Mouse (Mus musculus) cerebellum, adult 8-10 months (tissue): ENCODE measurements around the gene Mcidas.

ENCODE experiments used
- DNase-seq: peaks from one replicate; pipeline ENCODE4 v3.0.0; 2022

Mcidas gene

DNA sequence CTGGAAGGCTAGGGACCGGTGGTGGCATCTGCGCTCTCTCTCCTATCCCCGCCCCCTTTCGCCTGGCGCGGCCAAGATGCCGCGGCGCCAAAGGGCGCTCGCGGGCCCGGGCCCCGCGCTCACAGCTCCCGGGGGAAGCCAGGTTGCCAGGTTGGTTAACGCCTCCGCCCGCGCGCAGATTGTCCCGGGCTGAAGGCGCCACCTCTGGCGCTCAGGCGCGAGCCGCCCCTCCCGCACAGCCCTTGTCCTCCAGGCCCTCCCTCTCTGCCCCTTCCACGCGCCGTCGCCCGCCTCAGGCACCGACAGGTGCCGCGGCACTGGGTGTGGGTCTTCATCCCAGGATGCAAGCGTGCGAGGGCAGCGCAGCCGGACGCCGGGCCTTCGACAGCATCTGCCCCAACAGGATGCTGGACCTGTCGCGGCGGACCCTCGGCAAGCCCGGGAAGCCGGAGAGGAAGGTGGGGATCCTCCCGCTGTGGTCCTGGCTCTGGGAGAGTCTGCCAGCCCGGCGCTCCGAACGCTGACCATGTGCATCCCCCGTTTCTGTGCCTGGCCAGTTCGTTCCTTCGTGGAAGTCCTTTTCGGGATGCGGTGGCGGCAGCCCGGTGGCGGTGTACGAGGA is at the start of gene Mcidas:
Mcidas (plus strand) TSS at position 315 of the 622 bp plus-strand sequence.
- DNase-seq: no peak

DNA sequence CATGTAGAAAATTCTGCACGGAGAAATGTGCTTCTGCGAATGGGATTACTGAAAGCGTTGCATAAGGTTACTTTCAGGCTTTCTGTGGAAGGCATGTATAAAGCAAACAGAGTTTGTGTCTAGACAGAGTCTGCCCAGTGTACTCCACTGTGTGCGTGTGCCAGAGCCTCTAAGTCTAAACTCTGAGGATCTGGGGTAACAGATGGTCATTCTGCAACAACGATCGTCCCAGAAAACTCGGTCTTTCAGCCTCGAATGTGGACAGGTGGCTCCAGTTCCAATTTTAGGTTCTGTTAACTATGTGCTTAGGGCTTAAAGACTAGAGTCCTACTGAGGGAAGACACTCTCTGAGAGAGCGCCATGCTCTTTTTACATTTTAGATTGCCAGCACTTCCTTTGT is 48.3 kb upstream of the Mcidas start:
- DNase-seq: no peak

DNA sequence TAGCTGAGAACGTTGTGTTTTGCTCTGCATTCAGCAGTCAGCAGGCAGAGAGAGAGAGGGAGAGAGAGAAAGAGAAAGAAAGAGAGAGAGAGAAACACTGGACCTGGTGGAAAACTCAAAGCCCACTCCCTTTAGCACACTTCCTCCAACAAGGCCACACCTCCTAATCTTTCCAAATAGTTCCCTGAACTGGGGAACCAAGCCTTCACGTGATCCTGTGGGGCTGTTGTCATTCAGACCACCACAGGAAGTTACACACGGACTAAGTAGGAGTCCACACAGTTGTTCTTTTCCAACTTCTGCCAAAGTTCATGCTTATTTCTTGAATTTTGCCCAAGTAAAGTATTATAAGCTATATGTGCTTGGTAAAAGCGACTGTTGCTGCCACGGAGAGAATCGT is 47.7 kb upstream of the Mcidas start:
- DNase-seq: no peak

DNA sequence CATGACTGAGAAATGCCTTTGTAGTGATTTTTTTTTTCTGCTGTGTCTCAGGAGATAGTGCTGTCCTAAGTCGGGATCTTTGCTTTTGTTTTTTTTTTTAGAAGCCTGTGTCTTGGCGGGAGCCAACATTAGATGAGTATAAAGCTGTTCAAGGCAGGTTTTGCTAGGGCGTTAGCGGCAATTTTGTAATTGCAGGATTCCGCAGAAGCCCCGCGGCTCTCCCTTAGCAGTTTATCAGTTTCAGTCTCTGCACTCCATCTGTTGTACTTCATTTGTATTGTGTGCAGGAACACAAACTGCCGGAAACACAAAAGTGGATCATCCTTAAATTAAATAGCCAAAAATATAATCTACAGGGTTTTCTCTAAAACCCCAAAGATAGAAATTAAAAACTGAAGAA is 39.6 kb upstream of the Mcidas start:
- no peak for DNase-seq

DNA sequence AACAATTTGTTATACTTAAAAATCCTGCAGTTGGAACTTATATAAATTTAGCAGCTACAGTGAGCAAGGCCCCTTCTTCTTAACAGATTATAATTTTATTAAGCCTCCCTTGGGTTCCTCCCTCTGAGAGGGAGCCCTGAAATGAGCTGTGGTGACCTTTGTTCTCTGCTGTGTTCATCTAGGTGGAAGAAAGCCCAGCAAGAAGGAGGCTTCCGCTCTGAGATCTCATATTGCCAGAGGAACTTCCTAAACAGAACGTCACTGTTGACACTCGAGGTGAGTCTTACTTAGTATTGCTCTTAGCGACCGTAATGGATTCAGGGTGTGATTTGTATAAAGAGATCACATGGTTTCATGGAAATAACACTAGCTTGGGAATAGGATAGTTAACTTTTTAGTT is 30.6 kb upstream of the Mcidas start:
- DNase-seq: no peak

DNA sequence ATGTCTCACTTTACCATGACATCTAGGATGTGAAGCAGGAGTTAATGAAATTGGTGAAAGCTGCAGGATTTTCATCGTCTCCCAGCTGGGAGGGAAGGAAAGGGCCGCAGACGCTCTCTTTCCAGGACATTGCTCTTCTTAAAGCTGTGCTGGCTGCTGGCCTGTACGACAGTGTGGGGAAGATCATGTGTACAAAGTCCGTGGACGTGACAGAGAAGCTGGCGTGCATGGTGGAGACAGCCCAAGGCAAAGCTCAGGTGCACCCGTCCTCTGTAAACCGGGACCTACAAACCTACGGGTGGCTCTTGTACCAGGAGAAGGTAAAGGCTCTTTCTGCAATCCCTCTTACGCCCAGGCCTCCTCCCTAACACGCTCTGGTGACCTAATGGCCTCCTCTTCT is 29.2 kb upstream of the Mcidas start:
- DNase-seq: no peak

DNA sequence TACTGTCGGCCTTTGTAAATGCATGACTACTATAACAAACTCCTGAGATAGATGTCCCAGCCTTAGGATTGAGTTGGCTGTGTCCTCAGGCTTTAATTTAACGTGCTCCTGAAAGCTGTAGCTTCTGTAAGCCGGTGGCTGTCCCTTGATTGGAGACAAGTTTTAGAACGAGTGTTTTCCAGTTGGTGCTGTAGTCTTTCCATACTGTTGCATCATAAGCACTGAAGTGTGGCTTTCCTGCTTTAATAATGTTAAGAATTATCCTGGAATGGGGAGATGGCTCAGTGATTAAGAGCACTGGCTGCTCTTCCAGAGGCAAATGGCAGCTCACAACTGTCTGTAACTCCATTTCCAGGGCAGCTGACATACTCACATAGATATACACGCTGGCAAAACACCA is 26.4 kb upstream of the Mcidas start:
- DNase-seq: no peak

DNA sequence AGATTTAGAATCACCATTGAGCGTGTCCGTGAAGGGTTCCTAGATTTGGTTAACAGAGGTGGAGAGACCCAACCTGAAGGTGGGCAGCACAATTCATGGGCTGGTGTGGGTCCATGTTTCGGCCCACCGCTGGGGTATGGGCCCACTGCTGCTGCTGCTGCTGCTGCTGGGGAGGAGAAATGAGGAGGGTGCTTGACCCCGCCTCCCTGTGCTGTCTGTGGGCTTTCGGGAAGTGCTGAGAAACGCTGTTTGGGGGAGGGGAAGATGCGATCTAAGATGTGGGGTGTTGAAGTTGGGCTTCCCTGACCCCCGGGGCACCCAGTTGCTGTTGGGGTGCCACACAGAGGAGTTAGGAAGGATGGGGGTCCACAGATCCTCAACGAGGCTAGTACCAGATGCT is 16.9 kb upstream of the Mcidas start:
- DNase-seq: no peak

DNA sequence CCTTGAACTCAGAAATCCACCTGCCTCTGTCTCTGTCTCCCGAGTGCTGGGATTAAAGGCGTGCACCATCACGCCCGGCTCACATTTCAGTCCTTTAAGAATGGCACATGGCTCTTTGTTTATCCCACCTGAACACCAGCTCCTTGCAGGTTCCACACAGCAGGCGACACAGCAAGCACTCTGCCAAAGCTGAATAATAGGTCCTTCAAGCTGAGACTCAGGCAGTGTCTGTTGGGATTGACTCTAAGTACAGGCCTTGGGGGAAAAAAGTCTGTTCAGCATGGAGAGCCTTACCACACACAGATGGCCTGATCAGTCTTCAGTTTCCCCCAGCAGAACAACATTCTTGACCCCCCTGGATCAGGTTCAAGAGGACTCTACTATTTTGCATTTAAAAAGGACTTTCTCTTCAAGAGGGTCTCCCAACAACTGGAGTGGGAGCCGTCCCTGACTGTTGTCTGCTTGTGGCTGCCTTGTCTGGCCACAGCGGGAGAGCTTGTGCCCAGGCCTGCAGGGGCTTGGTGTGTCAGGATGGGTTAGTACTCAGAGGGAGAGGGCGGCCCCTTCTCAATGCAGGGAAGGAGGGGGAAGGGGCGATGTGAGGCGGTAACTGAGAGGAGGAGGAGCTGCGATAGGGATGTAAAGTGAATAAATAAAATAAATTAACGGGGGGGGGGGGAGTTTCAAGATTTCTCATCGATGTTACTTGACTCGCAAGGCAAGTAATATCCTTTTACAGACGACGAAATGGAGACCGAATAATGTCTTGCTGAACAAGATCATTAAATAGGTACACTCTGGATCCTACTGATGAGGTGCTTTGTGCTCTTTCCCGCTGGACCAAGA is 7.8 kb upstream of the Mcidas start:
- no peak for DNase-seq

DNA sequence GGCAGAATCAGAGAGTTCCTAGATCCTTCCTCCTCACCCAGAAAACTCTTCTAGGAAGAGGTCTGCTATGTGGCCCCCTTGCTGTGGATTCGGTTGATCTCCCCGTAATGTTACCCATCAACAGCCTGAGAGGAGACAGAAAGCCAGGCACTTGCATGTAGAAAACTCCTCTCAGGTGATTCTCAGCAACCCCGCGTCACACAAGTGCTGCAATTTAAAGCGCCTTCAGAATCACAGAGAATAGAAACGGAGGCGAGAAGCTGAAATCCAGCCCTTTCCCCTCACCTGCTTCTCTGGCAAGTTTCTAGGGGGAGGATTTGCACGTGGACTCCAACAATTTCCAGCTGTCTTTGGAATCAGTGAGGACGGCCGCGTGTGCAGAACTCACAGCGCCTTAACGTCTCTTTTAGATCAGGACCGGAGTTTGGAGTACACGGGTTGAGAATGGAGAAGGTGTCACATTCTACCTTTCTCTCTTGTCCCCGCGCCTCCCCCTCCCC is 7.1 kb upstream of the Mcidas start:
- DNase-seq: no peak

DNA sequence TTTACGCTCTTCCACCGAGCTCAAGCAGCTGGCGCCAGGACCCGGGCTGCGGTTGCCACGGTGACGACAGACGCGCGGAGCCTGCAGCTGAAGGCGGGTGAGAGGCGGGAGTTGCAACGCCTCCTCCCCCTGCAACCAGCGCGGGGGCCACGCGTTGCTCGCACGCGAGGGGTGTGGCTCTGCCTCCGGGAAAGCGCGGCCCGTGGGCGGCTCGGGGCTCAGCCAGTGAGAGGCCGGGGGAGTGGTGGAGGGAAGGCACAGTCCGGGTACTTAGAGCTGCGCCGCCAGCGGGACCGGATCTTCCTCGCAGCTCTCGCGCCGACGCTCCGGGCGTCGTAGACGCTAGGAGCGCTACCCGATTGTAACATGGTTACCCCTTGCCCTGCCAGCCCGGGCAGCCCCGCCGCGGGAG is 6.1 kb upstream of the Mcidas start, which contains the start of gene Ccno:
Ccno (plus strand) TSS at position 271 of the 412 bp plus-strand sequence.
- DNase-seq: peak; percentile 59

DNA sequence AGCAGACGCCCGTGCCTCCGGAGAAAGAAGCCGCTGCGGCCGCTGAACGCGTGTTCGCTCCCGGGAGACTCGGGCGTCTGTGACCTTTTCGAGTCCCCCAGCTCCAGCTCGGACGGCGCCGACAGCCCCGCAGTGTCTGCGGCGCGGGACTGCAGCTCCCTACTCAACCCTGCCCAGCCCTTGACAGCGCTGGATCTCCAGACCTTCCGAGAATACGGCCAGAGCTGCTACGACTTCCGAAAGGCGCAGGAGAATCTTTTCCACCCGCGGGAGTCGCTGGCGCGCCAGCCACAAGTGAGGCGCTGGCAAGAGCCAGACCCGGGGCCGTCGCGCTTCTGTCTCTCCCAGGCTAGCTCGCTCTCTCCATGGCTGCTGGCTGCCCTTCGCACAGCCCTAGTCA is 5.7 kb upstream of the Mcidas start:
- no peak for DNase-seq

DNA sequence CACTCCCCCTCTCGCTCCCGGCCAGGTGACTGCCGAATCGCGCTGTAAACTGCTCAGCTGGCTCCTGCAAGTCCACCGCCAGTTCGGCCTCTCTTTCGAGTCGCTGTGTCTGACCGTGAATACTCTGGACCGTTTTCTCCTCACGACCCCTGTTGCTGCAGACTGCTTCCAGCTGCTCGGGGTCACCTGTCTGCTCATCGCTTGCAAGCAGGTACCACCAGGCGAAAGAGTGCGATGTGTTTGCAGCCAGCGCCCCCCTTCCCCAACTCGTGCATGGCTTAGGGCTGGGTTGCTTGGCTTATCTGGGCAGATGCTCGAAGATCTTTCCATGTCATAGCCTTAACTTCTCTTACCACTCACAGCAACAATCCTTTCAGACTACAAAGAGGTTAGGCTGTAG is 4.8 kb upstream of the Mcidas start:
- no peak for DNase-seq

DNA sequence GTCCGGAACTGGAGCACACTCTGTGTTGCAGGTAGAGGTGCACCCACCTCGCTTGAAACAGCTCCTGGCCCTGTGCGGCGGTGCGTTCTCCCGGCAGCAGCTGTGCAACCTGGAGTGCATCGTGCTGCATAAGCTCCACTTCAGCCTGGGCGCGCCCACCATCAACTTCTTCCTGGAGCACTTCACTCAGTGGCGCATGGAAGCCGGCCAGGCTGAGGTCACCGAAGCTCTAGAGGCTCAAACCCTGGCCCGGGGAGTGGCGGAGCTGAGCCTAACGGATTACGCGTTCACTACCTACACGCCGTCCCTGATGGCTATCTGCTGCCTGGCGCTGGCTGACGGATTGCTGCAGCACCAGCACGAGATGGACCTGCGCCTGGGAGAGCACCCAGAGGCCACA is 4.1 kb upstream of the Mcidas start:
- DNase-seq: no peak

DNA sequence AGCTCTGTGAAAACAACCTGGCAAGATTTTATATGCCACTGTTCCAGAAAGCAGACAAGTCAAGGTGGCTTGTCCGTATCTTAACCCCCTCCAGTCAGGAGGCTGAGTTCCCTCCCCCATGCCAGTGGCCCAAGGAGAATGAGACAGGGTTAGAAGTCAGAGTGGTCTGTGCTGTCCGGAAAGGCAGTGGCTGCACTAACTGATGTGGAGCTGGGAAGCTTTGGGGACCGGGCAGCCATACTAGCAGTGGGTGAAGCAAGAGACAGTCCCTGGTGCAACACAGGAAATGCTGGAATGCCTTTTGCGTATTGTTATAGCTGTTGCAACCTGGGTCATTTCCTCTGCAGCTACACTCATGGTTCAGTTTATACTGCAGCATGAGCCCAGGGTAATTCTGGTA is 3.3 kb upstream of the Mcidas start:
- no peak for DNase-seq

DNA sequence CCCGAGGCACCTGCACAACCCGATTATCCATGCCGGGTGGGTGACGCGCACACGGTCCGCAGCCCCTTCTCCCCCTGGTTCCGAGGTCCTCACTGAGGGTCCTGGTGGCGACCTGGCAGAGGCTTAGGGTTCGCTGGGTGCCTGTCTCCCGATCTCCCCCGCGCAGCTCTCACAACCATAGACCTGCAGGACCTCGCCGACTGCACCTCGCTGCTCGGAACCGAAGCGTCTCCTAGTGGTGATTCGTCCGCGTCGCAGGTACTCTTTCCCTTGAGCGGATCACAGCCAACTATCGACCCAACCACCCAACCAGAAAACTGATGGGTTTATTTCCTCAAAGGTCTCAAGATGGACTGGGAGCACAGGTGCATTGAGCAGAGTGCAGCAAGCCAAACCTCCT is 546 bp downstream of the Mcidas start:
- peak; percentile 43 for DNase-seq

DNA sequence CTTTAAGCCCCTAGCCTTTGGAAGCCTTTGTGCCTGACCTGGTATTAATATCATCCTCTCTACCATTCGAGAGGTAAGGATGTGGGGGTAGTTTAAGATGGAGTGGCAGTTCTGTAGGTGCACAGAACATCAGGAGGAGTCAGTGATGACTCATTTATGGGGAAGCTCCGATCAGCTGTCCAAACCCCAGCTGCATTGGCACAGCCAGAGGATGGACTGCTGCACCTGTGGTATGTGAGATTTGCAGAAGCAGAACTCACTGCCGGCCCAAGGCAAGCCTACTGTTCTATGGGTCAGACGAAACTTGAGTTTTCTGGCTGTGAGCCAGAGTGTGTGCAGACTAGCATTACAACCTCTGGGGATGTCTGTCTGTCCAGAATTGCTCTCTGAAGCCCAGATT is 2.8 kb downstream of the Mcidas start:
- DNase-seq: no peak

DNA sequence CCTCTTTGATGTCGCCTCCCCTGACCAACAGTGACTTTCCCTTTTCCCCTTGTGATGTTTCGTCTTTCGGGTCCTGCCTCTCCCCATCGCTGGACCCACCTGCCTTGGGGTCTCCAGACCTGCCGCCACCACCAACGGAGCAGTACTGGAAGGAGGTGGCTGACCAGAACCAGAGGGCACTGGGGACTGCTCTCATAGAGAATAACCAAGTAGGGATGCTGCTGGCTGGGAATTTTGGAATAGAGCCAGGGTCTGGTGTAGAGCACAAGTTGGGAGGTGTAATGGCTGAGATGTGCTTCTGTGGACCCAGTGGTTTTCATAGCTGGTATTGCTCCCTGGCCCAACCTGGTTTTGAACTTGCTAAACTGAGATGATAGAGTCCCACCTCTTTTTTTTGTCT is 3.7 kb downstream of the Mcidas start:
- DNase-seq: no peak

DNA sequence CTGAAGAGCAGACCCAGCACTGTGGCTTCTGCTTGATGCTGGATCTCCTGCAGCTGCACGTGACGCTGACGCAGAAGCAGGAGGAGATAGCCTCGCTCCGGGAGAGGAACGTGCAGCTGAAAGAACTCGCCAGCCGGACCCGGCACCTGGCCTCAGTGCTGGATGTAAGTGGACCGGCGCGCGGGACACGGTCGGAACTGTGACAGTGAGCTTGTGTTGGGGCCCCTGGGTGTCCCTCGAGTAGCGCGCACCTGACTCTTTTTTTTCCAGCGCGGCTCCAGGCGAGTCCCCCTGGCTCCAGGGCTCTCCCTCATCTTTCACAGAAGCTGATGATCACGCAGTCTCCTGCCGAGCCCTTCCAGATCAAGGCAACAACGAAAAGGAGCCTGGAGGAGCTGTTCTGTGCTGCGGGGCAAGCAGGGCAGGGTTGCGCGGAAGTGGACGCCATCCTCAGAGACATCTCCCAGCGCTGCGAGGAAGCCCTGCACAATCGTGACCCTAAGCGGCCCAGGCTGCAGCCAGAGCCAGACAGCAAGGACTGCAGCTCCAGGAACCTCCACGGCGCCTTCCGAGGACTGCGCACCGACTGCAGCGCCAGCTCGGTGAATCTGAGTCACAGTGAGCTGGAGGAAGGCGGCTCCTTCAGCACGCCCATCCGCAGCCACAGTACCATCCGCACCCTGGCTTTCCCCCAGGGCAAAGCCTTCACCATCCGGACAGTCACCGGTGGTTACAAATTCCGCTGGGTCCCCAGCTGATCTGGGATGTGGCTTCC is 5.0 kb downstream of the Mcidas start:
- DNase-seq: no peak

DNA sequence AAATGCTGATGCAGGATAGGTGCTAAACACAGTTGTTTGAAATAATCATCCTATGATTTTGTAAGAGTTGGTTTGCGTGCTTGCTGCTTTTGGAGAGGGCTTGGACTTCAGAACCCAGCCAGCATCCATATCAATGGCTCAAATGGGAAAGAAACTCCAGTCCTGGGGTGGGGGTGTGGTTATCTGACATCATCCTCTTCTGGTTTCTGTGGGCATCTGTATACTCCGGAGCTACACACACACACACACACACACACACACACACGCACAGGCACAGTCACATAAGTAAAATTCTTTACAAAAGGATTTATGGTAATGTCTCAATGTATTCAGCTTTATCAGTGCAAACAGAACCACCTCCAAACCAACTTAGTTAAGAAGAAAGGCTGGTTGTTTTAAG is 6.4 kb downstream of the Mcidas start:
- DNase-seq: no peak

DNA sequence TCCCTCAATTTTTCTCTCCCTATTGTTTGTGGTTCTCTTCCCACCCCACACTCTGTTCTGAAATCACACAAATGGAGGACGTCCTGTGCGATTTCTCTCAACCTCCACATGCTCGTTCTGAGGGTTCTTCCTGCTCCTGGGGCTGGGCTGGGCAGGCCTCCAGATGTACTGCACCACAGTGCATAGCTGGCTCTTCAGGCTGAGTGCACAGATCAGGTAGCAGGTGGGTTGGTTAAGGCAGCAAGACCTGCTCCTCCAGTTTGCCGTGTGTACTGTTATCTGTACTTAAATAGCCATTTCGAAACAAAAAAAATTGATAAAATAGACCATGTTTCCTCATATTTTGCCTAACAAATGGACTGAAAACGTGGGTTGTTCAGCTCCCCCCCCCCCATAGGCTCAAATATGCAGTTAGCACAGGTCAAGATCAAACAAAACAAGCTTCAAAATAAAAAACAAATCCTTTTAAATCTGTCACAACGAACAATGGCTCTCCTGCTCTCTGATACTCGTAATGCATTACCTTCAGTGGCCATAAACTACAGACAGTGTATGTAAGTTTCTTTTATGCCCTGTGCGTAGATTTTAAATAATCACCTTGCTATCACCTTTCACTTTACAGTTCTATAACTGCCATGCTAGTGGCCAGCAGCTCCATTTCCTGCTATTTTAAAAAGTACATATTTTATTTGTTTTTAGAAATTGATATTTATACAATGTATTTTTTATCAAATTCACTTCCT is 7.1 kb downstream of the Mcidas start:
- DNase-seq: no peak

DNA sequence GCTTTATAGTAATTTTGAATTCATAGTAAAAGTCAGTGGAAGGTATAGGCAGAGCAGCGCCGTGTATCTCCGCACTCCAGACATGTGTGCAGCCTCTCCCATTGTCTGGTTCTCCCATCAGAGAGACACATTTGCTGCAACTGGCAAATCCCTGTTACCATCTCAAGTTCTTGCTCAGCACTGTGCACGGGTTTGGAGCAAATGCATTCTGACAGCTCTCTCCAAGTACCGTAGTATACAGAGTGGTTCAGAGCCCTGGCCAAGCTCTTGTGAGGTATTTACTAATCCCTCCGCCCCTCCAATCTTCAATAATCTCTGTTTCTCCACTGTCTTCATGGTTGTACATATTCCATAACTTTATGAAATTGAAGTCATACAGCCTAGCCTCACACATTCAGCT is 19.0 kb downstream of the Mcidas start:
- DNase-seq: no peak
